Mouse (Mus musculus): Measurements from ENCODE around the gene Gm2431.
"Not testable (repeated sequence)": the region's sequence is repeated elsewhere in the genome, so short reads cannot be mapped to it uniquely, and the experiment has no call there.

DNA sequence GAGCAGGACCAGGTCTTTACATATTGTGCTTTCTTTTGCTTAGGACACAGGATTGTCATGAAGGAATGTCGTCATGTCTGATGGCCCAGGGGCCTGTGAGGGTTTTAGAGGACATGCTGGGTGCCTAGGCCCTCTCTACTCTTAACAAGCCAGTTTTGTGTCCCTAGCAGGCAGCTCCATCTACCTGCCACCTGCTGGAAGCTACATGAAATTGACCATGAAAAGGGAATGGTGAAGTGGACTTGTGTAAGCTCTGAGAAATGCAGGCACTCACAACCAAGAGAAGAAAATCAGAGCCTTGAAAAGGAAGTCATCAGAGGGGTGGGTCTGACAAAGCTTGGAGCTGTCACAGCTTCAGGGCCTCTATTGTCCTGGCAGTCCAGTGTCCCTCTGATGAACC, 21.1 kb upstream of the Gm2431 start:
- TF ChIP-seq CTCF (conservative IDR thresholded peaks at IDR 0.05; ENCODE audit: insufficient read depth, insufficient read length, low read depth, low read length); POLR2A (IDR thresholded peaks at IDR 0.05; ENCODE audit: low read depth, low read length): not testable (repeated sequence)
